Mouse (Mus musculus) stomach, embryonic 16.5 days (tissue): ENCODE data around the gene Optn. TPM values are rescaled to one million over a fixed set of nuclear protein-coding genes. Genes with fewer than 3 reads are reported as not detected.
A peak's percentile ranks its signal among the peaks of the same experiment; 100 is the strongest.

Experiments
- ATAC-seq: fragments of 200-750 bp; cut with Nextera tagmentation; 2 replicates; pipeline ENCODE4 v1.8.0; 2017; ENCODE audit warnings: moderate number of reproducible peaks, moderate TSS enrichment; ENCODE audit not compliant: insufficient read depth, low FRiP score
- H3K27ac ChIP-seq: fragments of 300-500 bp; sonication (generic); 2 replicates; pipeline ENCODE4 v1.5.1; 2014; ENCODE audit warnings: low read length
- H3K27me3 ChIP-seq: fragments of 300-500 bp; sonication (generic); 2 replicates; pipeline ENCODE4 v1.6.1; 2014; ENCODE audit warnings: low read length, control low read depth, mixed read lengths; ENCODE audit not compliant: control insufficient read depth, insufficient read depth
- H3K36me3 ChIP-seq: fragments of 300-500 bp; sonication (generic); 2 replicates; pipeline ENCODE4 v1.6.1; 2014; ENCODE audit warnings: low read length; ENCODE audit not compliant: control insufficient read depth, insufficient read depth
- H3K4me1 ChIP-seq: fragments of 300-500 bp; sonication (generic); 2 replicates; pipeline ENCODE4 v1.6.1; 2014; ENCODE audit warnings: low read length, control low read depth, mixed read lengths; ENCODE audit not compliant: control insufficient read depth, insufficient read depth
- H3K4me2 ChIP-seq: fragments of 300-500 bp; sonication (generic); 2 replicates; pipeline ENCODE4 v1.6.1; 2014; ENCODE audit warnings: low read depth, low read length, mixed read lengths
- H3K4me3 ChIP-seq: fragments of 300-500 bp; sonication (generic); replicated peaks from 2 replicates; pipeline ENCODE4 v1.5.1; 2014; ENCODE audit warnings: mild to moderate bottlenecking, low read length
- H3K9ac ChIP-seq: fragments of 300-500 bp; sonication (generic); 2 replicates; pipeline ENCODE4 v1.6.1; 2014; ENCODE audit warnings: low read length
- H3K9me3 ChIP-seq: fragments of 300-500 bp; sonication (generic); replicated peaks from 2 replicates; pipeline ENCODE4 v1.6.1; 2016; ENCODE audit warnings: low read length, control low read depth; ENCODE audit not compliant: control insufficient read depth
- WGBS: fragments of 180-500 bp; shearing (Covaris S2); extraction: QIAGEN DNeasy Blood & Tissue Kit; methylation state at CpG from one replicate; pipeline ENCODE4 v1.1.7; 2014; 5-methylcytosine and 5-hydroxymethylcytosine counted together
- polyA plus RNA-seq: library from polyadenylated mRNA; unstranded; fragments of >200 nt; fragmentation: Nextera tagmentation; extraction: Ambion mirVana; gene quantifications from 2 replicates; pipeline ENCODE4 v1.2.1, GENCODE M21; 2015

Gene Optn
- polyA plus RNA-seq, 1 experiment from 2014 or later, result 17.6 TPM

DNA sequence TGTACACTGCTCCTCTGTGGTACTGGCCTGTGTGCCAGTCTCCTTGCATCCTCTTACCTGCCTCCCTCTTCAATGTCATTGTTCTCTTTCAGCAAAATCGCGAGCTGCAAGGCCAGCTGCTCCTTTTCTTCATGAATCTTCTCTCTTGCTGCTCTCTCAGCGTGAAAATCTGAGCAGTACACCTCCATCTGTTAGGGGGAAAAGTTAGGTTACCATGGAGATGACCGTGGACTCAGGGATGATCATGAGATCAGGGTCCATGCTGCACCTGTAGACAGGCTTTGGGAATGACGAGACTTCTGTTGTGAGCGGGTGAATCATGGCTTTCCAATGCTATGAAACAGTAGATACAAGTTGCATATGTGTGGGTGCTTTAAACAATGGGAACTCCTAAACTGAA is 36.8 kb downstream of the Optn start:
- Histone ChIP-seq H3K36me3 (no peaks in the 10 kb centered on the region), H3K4me3 (no peak overlapping the region), H3K9ac (no peak overlapping the region), H3K4me1 (no peaks in the 10 kb centered on the region), H3K27ac (no peak overlapping the region), H3K27me3 (no peaks in the 10 kb centered on the region), H3K4me2 (no peak overlapping the region), H3K9me3 (no peaks in the 10 kb centered on the region)
- no peak for ATAC-seq
- WGBS, result 75% methylated on average over 6 of the region's 6 CpGs

DNA sequence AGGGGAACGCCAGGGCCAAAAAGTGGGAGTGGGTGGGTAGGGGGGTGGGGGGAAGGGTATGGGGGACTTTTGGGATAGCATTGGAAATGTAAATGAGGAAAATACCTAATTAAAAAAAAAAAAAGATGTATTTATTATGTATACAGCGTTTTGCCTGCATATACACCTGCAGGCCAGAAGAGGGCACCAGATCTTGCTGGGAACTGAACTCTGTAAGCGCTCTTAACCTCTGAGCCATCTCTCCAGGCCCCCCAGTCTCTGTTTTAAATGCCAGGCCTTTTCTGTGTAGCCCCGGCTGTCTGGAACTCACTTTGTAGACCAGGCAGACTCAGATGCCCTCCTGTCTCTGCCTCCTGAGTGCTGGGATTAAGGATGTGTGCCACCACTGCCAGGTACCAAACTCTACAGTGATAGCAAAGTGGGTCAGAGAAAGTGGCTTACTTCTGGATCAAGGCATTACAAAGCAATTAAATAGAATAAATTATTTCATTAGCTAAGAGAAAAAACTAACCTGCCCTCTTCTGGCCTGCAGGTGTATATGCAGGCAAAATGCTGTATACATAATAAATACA is 38.6 kb downstream of the Optn start:
- H3K27me3 ChIP-seq, result no peaks in the 10 kb centered on the region
- ATAC-seq, result no peak
- no peak overlapping the region for H3K27ac ChIP-seq
- H3K4me1 ChIP-seq, result no peaks in the 10 kb centered on the region
- no peak overlapping the region for H3K9ac ChIP-seq
- no peaks in the 10 kb centered on the region for H3K36me3 ChIP-seq
- WGBS, result 56% methylated on average over 3 of the region's 4 CpGs
- H3K9me3 ChIP-seq, result no peaks in the 10 kb centered on the region
- H3K4me2 ChIP-seq, result no peak overlapping the region
- no peak overlapping the region for H3K4me3 ChIP-seq

- Histone ChIP-seq H3K4me1 (no peaks in the 10 kb centered on the region), H3K4me3 (no peak overlapping the region), H3K27me3 (no peaks in the 10 kb centered on the region), H3K9ac (no peak overlapping the region), H3K36me3 (no peaks in the 10 kb centered on the region), H3K9me3 (no peaks in the 10 kb centered on the region), H3K27ac (no peak overlapping the region), H3K4me2 (no peak overlapping the region)
- no peak; the same call in 1 of the 2 replicates for ATAC-seq
- 63% methylated on average over 14 of the region's 14 CpGs for WGBS
Measured at GRCm38 (mm10) chr2:5023699-5024399, 40.0 kb downstream of the Optn start.

DNA sequence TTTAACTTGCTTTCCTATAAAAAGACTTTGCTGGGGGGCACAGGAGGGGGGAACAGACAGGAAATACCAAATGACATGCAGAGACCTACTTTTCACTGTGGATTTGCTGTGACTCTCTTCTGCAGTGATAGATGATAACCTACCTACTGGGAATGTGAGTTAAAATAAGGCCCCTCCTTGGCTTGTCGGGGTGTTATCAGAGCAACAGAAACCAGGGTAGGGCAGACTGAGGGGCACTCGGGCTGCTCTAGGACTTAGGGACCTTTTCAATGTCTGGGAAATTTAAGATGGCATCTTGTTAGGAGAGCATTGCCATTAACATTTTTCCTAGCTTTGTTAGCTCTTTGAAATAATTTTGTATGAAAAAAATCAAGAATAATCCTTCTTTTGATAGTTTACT is 40.6 kb downstream of the Optn start:
- Histone ChIP-seq H3K9ac (no peak overlapping the region), H3K36me3 (no peaks in the 10 kb centered on the region), H3K4me1 (no peaks in the 10 kb centered on the region), H3K9me3 (no peaks in the 10 kb centered on the region), H3K27me3 (no peaks in the 10 kb centered on the region), H3K4me3 (no peak overlapping the region), H3K27ac (no peak overlapping the region), H3K4me2 (no peak overlapping the region)
- 59% methylated on average over 2 of the region's 2 CpGs for WGBS
- no peak for ATAC-seq

GRCm38 (mm10) chr2:5019708-5020107 is 44.1 kb downstream of the Optn start:
- 72% methylated on average over 1 of the region's 1 CpGs for WGBS
- no peaks in the 10 kb centered on the region for H3K36me3 ChIP-seq
- H3K27ac ChIP-seq, result no peak overlapping the region
- no peaks in the 10 kb centered on the region for H3K4me1 ChIP-seq
- no peak overlapping the region for H3K4me2 ChIP-seq
- no peaks in the 10 kb centered on the region for H3K9me3 ChIP-seq
- no peak overlapping the region for H3K9ac ChIP-seq
- H3K4me3 ChIP-seq, result no peak overlapping the region
- no peaks in the 10 kb centered on the region for H3K27me3 ChIP-seq
- ATAC-seq, result no peak

DNA sequence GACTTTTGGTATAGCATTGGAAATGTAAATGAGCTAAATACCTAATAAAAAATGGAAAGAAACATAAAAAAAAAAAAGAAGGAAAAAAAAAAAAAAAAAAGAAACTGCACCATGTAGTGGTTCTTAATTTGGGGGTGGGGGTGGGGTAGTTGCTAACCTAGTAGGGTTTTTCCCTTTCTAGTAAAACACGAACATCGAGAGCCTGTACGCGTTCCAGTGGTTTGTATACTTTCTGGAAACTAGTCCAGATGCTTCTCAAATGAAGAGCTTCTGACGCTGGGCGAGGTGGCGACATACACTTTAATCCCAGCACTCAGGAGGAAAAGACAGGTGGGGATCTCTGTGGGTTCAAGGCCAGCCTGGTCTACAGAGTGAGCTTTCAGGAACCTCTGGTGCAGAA is 46.9 kb downstream of the Optn start:
- Histone ChIP-seq H3K4me1 (peaks cover 2% of the 10 kb centered on the region; the same call in 1 of the 2 replicates), H3K4me3 (no peak overlapping the region), H3K27ac (no peak overlapping the region), H3K4me2 (no peak overlapping the region), H3K27me3 (no peaks in the 10 kb centered on the region), H3K36me3 (no peaks in the 10 kb centered on the region), H3K9me3 (no peaks in the 10 kb centered on the region), H3K9ac (no peak overlapping the region)
- ATAC-seq, result no peak
- 87% methylated on average over 7 of the region's 7 CpGs for WGBS

DNA sequence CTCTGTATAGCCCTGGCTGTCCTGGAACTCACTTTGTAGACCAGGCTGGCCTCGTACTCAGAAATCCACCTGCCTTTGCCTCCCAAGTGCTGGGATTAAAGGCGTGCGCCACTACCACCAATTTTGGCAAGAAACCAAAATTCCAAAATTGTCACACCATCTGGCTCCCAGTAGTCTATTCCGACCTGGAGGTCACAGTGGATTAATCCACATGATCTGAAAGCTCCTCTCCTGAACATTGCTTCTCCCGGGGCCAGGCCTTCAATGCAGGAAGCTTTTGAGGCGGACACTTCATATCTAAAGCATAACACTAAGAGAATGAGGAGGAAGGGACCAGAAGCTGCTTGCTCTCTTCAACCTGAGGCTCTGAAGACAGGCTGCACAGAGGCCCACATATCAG is 48.3 kb downstream of the Optn start:
- no peaks in the 10 kb centered on the region for H3K36me3 ChIP-seq
- 88% methylated on average over 6 of the region's 6 CpGs for WGBS
- no peak overlapping the region for H3K4me3 ChIP-seq
- H3K9ac ChIP-seq, result no peak overlapping the region
- H3K4me1 ChIP-seq, result peaks cover 10% of the 10 kb centered on the region; the same call in 1 of the 2 replicates
- ATAC-seq, result no peak
- no peak overlapping the region for H3K4me2 ChIP-seq
- H3K27ac ChIP-seq, result no peak overlapping the region
- H3K27me3 ChIP-seq, result no peaks in the 10 kb centered on the region
- no peaks in the 10 kb centered on the region for H3K9me3 ChIP-seq

DNA sequence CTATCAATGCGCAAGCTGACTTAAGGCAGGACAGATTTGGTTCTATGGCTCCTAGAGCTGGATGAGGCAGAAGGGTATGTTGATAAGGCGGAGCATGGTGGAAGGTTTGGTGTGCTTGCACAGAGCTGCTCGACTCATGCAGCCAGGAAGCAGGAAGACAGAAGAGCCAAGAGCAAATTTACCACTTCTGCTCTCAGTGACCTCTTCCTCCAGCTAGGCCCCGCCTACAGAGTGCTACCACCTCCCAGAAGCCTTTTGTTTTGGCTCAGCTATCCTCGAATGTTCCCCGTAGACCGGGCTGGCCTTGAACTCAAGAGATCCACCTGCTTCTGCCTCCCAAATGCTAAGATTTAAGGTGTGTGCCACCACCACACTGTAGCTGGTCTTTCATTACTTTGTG is 49.2 kb downstream of the Optn start:
- no peaks in the 10 kb centered on the region for H3K27me3 ChIP-seq
- peaks cover 10% of the 10 kb centered on the region; the same call in 1 of the 2 replicates for H3K4me1 ChIP-seq
- no peak overlapping the region for H3K4me2 ChIP-seq
- H3K4me3 ChIP-seq, result no peak overlapping the region
- no peaks in the 10 kb centered on the region for H3K9me3 ChIP-seq
- no peaks in the 10 kb centered on the region for H3K36me3 ChIP-seq
- no peak overlapping the region for H3K9ac ChIP-seq
- WGBS, result 73% methylated on average over 7 of the region's 7 CpGs
- H3K27ac ChIP-seq, result no peak overlapping the region
- no peak for ATAC-seq

GRCm38 (mm10) chr2:5012491-5013324 is 51.1 kb downstream of the Optn start, which contains the start of gene Mcm10:
TSS of gene Mcm10 (minus strand) at chr2:5012791.
- Histone ChIP-seq H3K4me3 (peak within 1 kb of the TSS; percentile 89), H3K9me3 (no peaks in the 10 kb centered on the region), H3K36me3 (no peaks in the 10 kb centered on the region; the same call in 1 of the 2 replicates), H3K27ac (no peak within 1 kb of the TSS; the same call in 1 of the 2 replicates), H3K4me1 (peaks cover 10% of the 10 kb centered on the region; the same call in 1 of the 2 replicates), H3K27me3 (no peaks in the 10 kb centered on the region), H3K4me2 (peak within 1 kb of the TSS; percentile 58), H3K9ac (peak within 1 kb of the TSS; percentile 74)
- whole genome bisulfite sequencing, result 3% methylated on average over 32 of the region's 32 CpGs
- peak; percentile 100 for ATAC-seq
